Comparison of ENCODE assay signal across 22 mouse cellular contexts in the genomic region with DNA sequence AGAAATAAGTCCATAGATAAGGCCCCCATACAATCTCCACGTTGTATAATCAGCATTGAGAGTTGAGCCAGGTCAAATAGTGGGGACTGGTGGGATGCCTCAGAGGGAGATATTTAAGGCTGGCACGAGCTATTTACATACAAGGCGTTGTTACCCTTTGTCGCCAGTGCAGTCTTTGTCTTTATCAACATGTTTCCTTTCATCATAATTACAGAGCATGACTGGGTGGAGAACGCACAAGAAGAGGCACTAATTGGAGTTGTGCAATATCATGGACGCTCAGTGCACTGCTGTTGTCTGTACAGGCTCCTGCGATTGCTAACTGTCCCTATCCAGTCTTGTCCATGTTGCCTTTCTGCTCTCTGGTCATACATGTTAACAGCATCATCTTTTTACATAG. TPM values are rescaled to one million over a fixed set of nuclear protein-coding genes. Genes with fewer than 3 reads are reported as not detected.
DNase-seq lines count a peak whose midpoint lies in the region; ATAC-seq lines count a peak whose summit lies in the region.
"Had no signal": no experiment of that assay in that cellular context is flagged by ENCODE, and none has a peak within 500 bp of the region (broad histone marks: within the 10 kb centered on the region; RNA-seq: fewer than 3 reads in every experiment).

No protein-coding gene starts in this region.

- no peak overlapping the region for H3K27ac ChIP-seq in midbrain, embryonic 11.5 days (ENCODE audit: low read depth, low read length)
- no peak overlapping the region for H3K27ac ChIP-seq in midbrain, embryonic 14.5 days (replicated peaks; ENCODE audit: low read depth, low read length)
- H3K27ac ChIP-seq in macrophage = peak overlapping the region; percentile 94
- no peak overlapping the region for H3K27ac ChIP-seq in liver, embryonic 12.5 days
- H3K27ac ChIP-seq: embryonic facial prominence, embryonic 12.5 days; heart, embryonic 10.5 days; heart, embryonic 13.5 days; hindbrain, embryonic 12.5 days; hindbrain, embryonic 15.5 days had no signal

- ATAC-seq in midbrain, embryonic 11.5 days (ENCODE audit: low FRiP score) = no peak
- no peak for ATAC-seq in midbrain, embryonic 14.5 days (ENCODE audit: low FRiP score, low TSS enrichment)
- ATAC-seq in common myeloid progenitor, adult 5-6 weeks (replicated peaks; ENCODE audit: low read depth, poor library complexity, severe bottlenecking) = 0 out of 2 replicates have a peak, but pooled peaks have one; percentile 22
- no peak for ATAC-seq in liver, embryonic 12.5 days
- ATAC-seq: CD4-positive, CD25-positive, alpha-beta regulatory T cell, adult 4 months; forebrain, embryonic 14.5 days had no signal

- WGBS in midbrain, embryonic 11.5 days = 92% methylated on average over 7 of the region's 7 CpGs
- 83% methylated on average over 7 of the region's 7 CpGs for WGBS in midbrain, embryonic 14.5 days
- WGBS in macrophage (ENCODE audit: missing documents) = 67% methylated on average over 7 of the region's 7 CpGs
- 60% methylated on average over 7 of the region's 7 CpGs for WGBS in liver, embryonic 12.5 days (ENCODE audit: insufficient replicate concordance)

- no peaks in the 10 kb centered on the region for H3K4me1 ChIP-seq in midbrain, embryonic 11.5 days (ENCODE audit: control insufficient read depth, insufficient read depth, low read length)
- H3K4me1 ChIP-seq in midbrain, embryonic 14.5 days (ENCODE audit: control insufficient read depth, insufficient read depth, low read length) = no peaks in the 10 kb centered on the region
- H3K4me1 ChIP-seq in liver, embryonic 12.5 days = no peaks in the 10 kb centered on the region
- H3K4me1 ChIP-seq: embryonic facial prominence, embryonic 12.5 days; hindbrain, embryonic 12.5 days; hindbrain, embryonic 15.5 days had no signal

- no peaks in the 10 kb centered on the region for H3K27me3 ChIP-seq in midbrain, embryonic 11.5 days (ENCODE audit: control insufficient read depth, insufficient read depth, low read length)
- H3K27me3 ChIP-seq in midbrain, embryonic 14.5 days (ENCODE audit: control insufficient read depth, insufficient read depth, low read length) = no peaks in the 10 kb centered on the region
- H3K27me3 ChIP-seq in liver, embryonic 12.5 days (replicated peaks) = no peaks in the 10 kb centered on the region
- H3K27me3 ChIP-seq: embryonic facial prominence, embryonic 12.5 days; embryonic facial prominence, embryonic 15.5 days; heart, embryonic 13.5 days; hindbrain, embryonic 12.5 days; hindbrain, embryonic 15.5 days had no signal

- H3K4me3 ChIP-seq in midbrain, embryonic 11.5 days (ENCODE audit: low read depth, low read length) = no peak overlapping the region
- H3K4me3 ChIP-seq in midbrain, embryonic 14.5 days (replicated peaks; ENCODE audit: low read depth, low read length) = no peak overlapping the region
- H3K4me3 ChIP-seq in macrophage (ENCODE audit: inconsistent target) = no peak overlapping the region
- no peak overlapping the region for H3K4me3 ChIP-seq in liver, embryonic 12.5 days
- H3K4me3 ChIP-seq: embryonic facial prominence, embryonic 12.5 days; embryonic facial prominence, embryonic 15.5 days; heart, adult 2 months; heart, embryonic 10.5 days; heart, embryonic 13.5 days; hindbrain, embryonic 12.5 days; hindbrain, embryonic 15.5 days had no signal

- H3K9ac ChIP-seq in midbrain, embryonic 11.5 days (ENCODE audit: low read length) = no peak overlapping the region
- no peak overlapping the region for H3K9ac ChIP-seq in midbrain, embryonic 14.5 days (replicated peaks; ENCODE audit: low read length)
- H3K9ac ChIP-seq in liver, embryonic 12.5 days = no peak overlapping the region
- H3K9ac ChIP-seq: embryonic facial prominence, embryonic 12.5 days; embryonic facial prominence, embryonic 15.5 days; heart, embryonic 13.5 days; hindbrain, embryonic 12.5 days; hindbrain, embryonic 15.5 days had no signal

- H3K9me3 ChIP-seq in midbrain, embryonic 11.5 days (ENCODE audit: control insufficient read depth, low read length) = no peaks in the 10 kb centered on the region
- H3K9me3 ChIP-seq in midbrain, embryonic 14.5 days (ENCODE audit: control insufficient read depth, low read length) = no peaks in the 10 kb centered on the region
- H3K9me3 ChIP-seq in liver, embryonic 12.5 days (replicated peaks) = no peaks in the 10 kb centered on the region
- H3K9me3 ChIP-seq: embryonic facial prominence, embryonic 12.5 days; embryonic facial prominence, embryonic 15.5 days; heart, embryonic 10.5 days; heart, embryonic 13.5 days; hindbrain, embryonic 12.5 days; hindbrain, embryonic 15.5 days had no signal

- H3K4me2 ChIP-seq in midbrain, embryonic 11.5 days = no peak overlapping the region
- no peak overlapping the region for H3K4me2 ChIP-seq in midbrain, embryonic 14.5 days (ENCODE audit: low read length)
- H3K4me2 ChIP-seq in liver, embryonic 12.5 days = no peak overlapping the region
- H3K4me2 ChIP-seq: embryonic facial prominence, embryonic 12.5 days; embryonic facial prominence, embryonic 15.5 days; heart, embryonic 13.5 days; hindbrain, embryonic 12.5 days; hindbrain, embryonic 15.5 days had no signal

- peak; percentile 68 for DNase-seq in midbrain, embryonic 11.5 days (ENCODE audit: low spot score, missing footprints)
- DNase-seq in midbrain, embryonic 14.5 days = no peak
- no peak for DNase-seq in kidney, adult 8-10 months
- DNase-seq: adrenal gland, adult 2 months; adrenal gland, postnatal 14 days; cerebellum, adult 18-20 months; cerebellum, adult 9-10 months; cerebellum, postnatal 14 days; gastrocnemius, postnatal 14 days; heart, adult 2 months; heart, postnatal 14 days had no signal

- H3K36me3 ChIP-seq in midbrain, embryonic 11.5 days (ENCODE audit: control insufficient read depth, insufficient read depth, low read length) = no peaks in the 10 kb centered on the region
- H3K36me3 ChIP-seq in midbrain, embryonic 14.5 days (ENCODE audit: control insufficient read depth, insufficient read depth, low read length) = no peaks in the 10 kb centered on the region
- 0 out of 2 replicates have a peak, but pooled peaks cover 3% of the 10 kb centered on the region for H3K36me3 ChIP-seq in macrophage (ENCODE audit: inconsistent target)
- H3K36me3 ChIP-seq in liver, embryonic 12.5 days = no peaks in the 10 kb centered on the region
- H3K36me3 ChIP-seq: embryonic facial prominence, embryonic 12.5 days; embryonic facial prominence, embryonic 15.5 days; heart, embryonic 10.5 days; heart, embryonic 13.5 days; hindbrain, embryonic 12.5 days; hindbrain, embryonic 15.5 days had no signal

- H3K79me2 ChIP-seq in macrophage (ENCODE audit: inconsistent target) = peaks cover 79% of the 10 kb centered on the region

RNA-seq across cellular contexts. Expression of a gene that starts 15.0 kb away (rescaled TPM):
- 0.30 and 0.72 TPM in 2 replicates for polyA plus RNA-seq in midbrain, embryonic 11.5 days (2014; fragmentation: Nextera tagmentation; extraction: Ambion mirVana)
- polyA plus RNA-seq in midbrain, embryonic 14.5 days (2014; fragmentation: Nextera tagmentation; extraction: Ambion mirVana) = 0.67 and 0.74 TPM in 2 replicates
- total RNA-seq in common myeloid progenitor, adult 5-6 weeks (2017) = 4.5 and 6.3 TPM in 2 replicates
- 100 to 1,000 TPM; 105 to 325 (median 155) TPM for total RNA-seq in macrophage (2018; cell fraction: chromatin; rRNA removed)
- 10 to 100 TPM; 37.1 to 78.3 (median 50.7) TPM for total RNA-seq in macrophage (2018; cell fraction: cytosol; rRNA removed)
- total RNA-seq in macrophage (2018; cell fraction: nucleus; rRNA removed) = 100 to 1,000 TPM in 25 of 26 experiments, 10 to 100 TPM in 1; 95.4 to 382 (median 112) TPM
- polyA plus RNA-seq in macrophage (2018) = 26.4 to 41.8 TPM (median 32.8 TPM) in 3 replicates
- 0.38 and 0.60 TPM in 2 replicates for polyA plus RNA-seq in liver, embryonic 12.5 days (2016; fragmentation: Nextera tagmentation; extraction: Ambion mirVana)

Comparison
In these comparisons a context has a peak if more than half of its experiments do, and no peak if none do; other contexts are left out.
1. RNA of a gene that starts 15.0 kb away (polyA plus RNA-seq): 26.4 to 41.8 TPM in macrophage; 0.67 to 0.74 TPM in midbrain, embryonic 14.5 days, 0.38 to 0.60 TPM in liver, embryonic 12.5 days and 0.30 to 0.72 TPM in midbrain, embryonic 11.5 days; every median in the first group is over 10 times any median in the second.